Mouse (Mus musculus) limb, embryonic 13.5 days (tissue): Measurements from ENCODE around the gene Plekhg3. TPM values are rescaled to one million over a fixed set of nuclear protein-coding genes. Genes with fewer than 3 reads are reported as not detected.
A peak's percentile ranks its signal among the peaks of the same experiment; 100 is the strongest.

Source experiments
- ATAC-seq: fragments of 200-750 bp; cut with Nextera tagmentation; 2 replicates; pipeline ENCODE4 v1.8.0; 2017; ENCODE audit warnings: low read depth, moderate number of reproducible peaks, moderate TSS enrichment; ENCODE audit not compliant: low FRiP score
- H3K27ac ChIP-seq: fragments of 300-500 bp; sonication (generic); 2 replicates; pipeline ENCODE4 v1.5.1; 2015; ENCODE audit warnings: inconsistent platforms, mild to moderate bottlenecking, moderate library complexity
- H3K27me3 ChIP-seq: fragments of 300-500 bp; sonication (generic); 2 replicates; pipeline ENCODE4 v1.6.1; 2015; ENCODE audit warnings: mild to moderate bottlenecking, inconsistent platforms
- H3K36me3 ChIP-seq: fragments of 300-500 bp; sonication (generic); 2 replicates; pipeline ENCODE4 v1.6.1; 2015; ENCODE audit warnings: inconsistent platforms, mild to moderate bottlenecking, moderate library complexity
- H3K4me1 ChIP-seq: fragments of 300-500 bp; sonication (generic); 2 replicates; pipeline ENCODE4 v1.6.1; 2015; ENCODE audit warnings: inconsistent platforms
- H3K4me2 ChIP-seq: fragments of 300-500 bp; sonication (generic); replicated peaks from 2 replicates; pipeline ENCODE4 v1.6.1; 2015; ENCODE audit warnings: inconsistent platforms, mild to moderate bottlenecking, moderate library complexity
- H3K4me3 ChIP-seq: fragments of 300-500 bp; sonication (generic); 2 replicates; pipeline ENCODE4 v1.5.1; 2015; ENCODE audit warnings: moderate library complexity, mild to moderate bottlenecking, inconsistent platforms
- H3K9ac ChIP-seq: fragments of 300-500 bp; sonication (generic); 2 replicates; pipeline ENCODE4 v1.6.1; 2015; ENCODE audit warnings: mild to moderate bottlenecking, inconsistent platforms
- H3K9me3 ChIP-seq: fragments of 300-500 bp; sonication (generic); 2 replicates; pipeline ENCODE4 v1.6.1; 2016; ENCODE audit warnings: inconsistent platforms
- WGBS: fragments of 180-500 bp; shearing (Covaris S2); methylation state at CpG from one replicate; pipeline ENCODE4 v1.1.7; 2015; 5-methylcytosine and 5-hydroxymethylcytosine counted together
- polyA plus RNA-seq: library from polyadenylated mRNA; unstranded; fragments of >200 nt; fragmentation: Nextera tagmentation; extraction: Ambion mirVana; gene quantifications from 2 replicates; pipeline ENCODE4 v1.2.1, GENCODE M21; 2015

The Plekhg3 gene
- polyA plus RNA-seq, 1 experiment from 2014 or later: 7.2 TPM

GRCm38 (mm10) chr12:76502981-76503380, 27.7 kb upstream of the Plekhg3 start:
- H3K4me3 ChIP-seq: no peak overlapping the region
- H3K9me3 ChIP-seq: no peaks in the 10 kb centered on the region
- no peaks in the 10 kb centered on the region for H3K27me3 ChIP-seq
- WGBS: 40% methylated on average over 5 of the region's 5 CpGs
- no peak overlapping the region for H3K4me2 ChIP-seq
- peak; percentile 41 for ATAC-seq
- H3K9ac ChIP-seq: no peak overlapping the region
- H3K27ac ChIP-seq: no peak overlapping the region
- peaks cover 23% of the 10 kb centered on the region for H3K4me1 ChIP-seq
- H3K36me3 ChIP-seq: no peaks in the 10 kb centered on the region

GRCm38 (mm10) chr12:76506522-76506921, 24.2 kb upstream of the Plekhg3 start:
- peak; percentile 73; the same call in 1 of the 2 replicates for ATAC-seq
- Histone ChIP-seq H3K4me2 (no peak overlapping the region), H3K9me3 (no peaks in the 10 kb centered on the region), H3K36me3 (no peaks in the 10 kb centered on the region), H3K9ac (no peak overlapping the region), H3K4me1 (peaks cover 34% of the 10 kb centered on the region), H3K27ac (peak overlapping the region; percentile 58; the same call in 1 of the 2 replicates), H3K4me3 (no peak overlapping the region), H3K27me3 (no peaks in the 10 kb centered on the region)
- 53% methylated on average over 2 of the region's 2 CpGs for WGBS

- H3K9ac ChIP-seq: 0 out of 2 replicates have a peak overlapping the region, but pooled peaks have one; percentile 19
- H3K9me3 ChIP-seq: no peaks in the 10 kb centered on the region
- H3K4me3 ChIP-seq: no peak overlapping the region
- H3K36me3 ChIP-seq: no peaks in the 10 kb centered on the region
- H3K27me3 ChIP-seq: no peaks in the 10 kb centered on the region
- H3K4me1 ChIP-seq: peaks cover 34% of the 10 kb centered on the region
- H3K4me2 ChIP-seq: no peak overlapping the region
- ATAC-seq: no peak
- H3K27ac ChIP-seq: no peak overlapping the region
- 54% methylated on average over 5 of the region's 5 CpGs for WGBS
These were observed 22.9 kb upstream of the Plekhg3 start for GRCm38 (mm10) chr12:76507791-76508190.

DNA sequence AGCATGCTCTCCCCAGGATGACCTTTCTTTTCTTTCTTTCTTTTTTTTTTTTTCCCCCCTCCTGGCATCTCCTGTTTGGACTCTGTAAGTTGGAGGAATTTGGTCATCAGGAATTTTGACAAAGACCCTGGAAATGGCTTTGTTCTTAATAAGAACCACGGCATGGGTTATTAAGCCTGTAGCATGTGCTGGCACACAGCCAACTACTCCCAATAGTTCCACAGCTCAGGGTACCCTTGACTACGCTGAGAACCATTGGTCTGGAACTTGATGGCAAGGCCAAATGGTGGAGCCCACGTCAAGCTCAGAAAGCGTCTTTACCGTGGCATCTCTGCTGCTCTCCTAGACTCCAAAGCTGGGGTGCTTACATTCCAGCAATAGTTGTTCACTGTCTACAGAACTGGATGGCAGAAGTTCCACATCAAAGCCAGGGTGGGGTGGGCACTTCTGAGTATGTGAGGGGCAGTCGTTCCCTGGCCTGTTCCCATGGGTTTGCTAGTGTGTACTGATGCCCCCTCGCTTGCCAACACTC, 21.7 kb upstream of the Plekhg3 start:
- H3K9me3 ChIP-seq: no peaks in the 10 kb centered on the region
- H3K4me3 ChIP-seq: no peak overlapping the region
- H3K27me3 ChIP-seq: no peaks in the 10 kb centered on the region
- H3K36me3 ChIP-seq: no peaks in the 10 kb centered on the region
- H3K9ac ChIP-seq: no peak overlapping the region
- no peak for ATAC-seq
- no peak overlapping the region for H3K4me2 ChIP-seq
- peaks cover 29% of the 10 kb centered on the region for H3K4me1 ChIP-seq
- WGBS: 64% methylated on average over 7 of the region's 7 CpGs
- H3K27ac ChIP-seq: no peak overlapping the region

DNA sequence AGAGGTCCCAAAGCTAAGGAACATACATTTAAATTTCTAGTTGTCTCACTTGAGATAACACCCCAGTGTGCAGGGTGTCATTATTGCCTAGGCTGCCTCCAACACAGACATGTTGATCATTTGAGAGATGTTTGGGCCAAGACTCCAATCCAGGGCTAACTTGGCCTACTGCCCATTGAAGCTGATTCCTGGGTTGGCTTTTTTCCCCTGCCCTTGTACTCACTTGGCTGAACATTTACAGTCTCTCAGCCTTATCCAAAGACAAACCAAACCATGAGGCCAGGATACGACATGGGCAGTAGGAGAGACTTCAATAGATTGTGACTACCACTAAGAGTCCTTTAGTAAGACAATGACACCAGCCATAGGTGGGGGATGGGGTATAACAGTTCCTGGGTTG, 18.0 kb upstream of the Plekhg3 start:
- no peaks in the 10 kb centered on the region for H3K9me3 ChIP-seq
- no peak overlapping the region for H3K27ac ChIP-seq
- H3K27me3 ChIP-seq: no peaks in the 10 kb centered on the region
- no peak for ATAC-seq
- H3K4me2 ChIP-seq: no peak overlapping the region
- no peak overlapping the region for H3K4me3 ChIP-seq
- no peak overlapping the region for H3K9ac ChIP-seq
- no peaks in the 10 kb centered on the region for H3K36me3 ChIP-seq
- WGBS: 61% methylated on average over 1 of the region's 1 CpGs
- peaks cover 14% of the 10 kb centered on the region for H3K4me1 ChIP-seq

DNA sequence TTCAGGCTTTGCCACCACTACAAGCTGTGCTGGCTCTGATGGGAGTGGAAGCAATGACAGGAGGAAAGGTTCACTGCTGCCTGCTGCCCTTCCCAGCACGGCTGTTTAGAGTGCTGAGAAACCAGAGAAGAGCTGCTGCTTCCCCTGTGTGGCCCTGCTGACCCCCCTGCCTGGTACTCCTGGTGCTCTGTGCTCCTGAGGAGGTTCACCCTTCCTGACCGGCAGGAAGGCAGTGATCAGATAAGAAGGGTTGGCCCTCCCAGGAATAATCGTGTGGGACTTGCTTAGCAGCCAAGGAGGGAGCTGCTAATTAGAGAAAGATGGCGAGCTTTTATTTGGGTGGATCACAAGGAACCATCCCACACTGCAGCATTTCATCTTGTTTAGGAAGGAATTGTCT, 15.8 kb upstream of the Plekhg3 start:
- Histone ChIP-seq H3K27ac (no peak overlapping the region), H3K4me1 (no peaks in the 10 kb centered on the region), H3K36me3 (no peaks in the 10 kb centered on the region), H3K4me2 (no peak overlapping the region), H3K9me3 (no peaks in the 10 kb centered on the region), H3K27me3 (no peaks in the 10 kb centered on the region), H3K4me3 (no peak overlapping the region), H3K9ac (no peak overlapping the region)
- 18% methylated on average over 4 of the region's 4 CpGs for WGBS
- no peak for ATAC-seq

DNA sequence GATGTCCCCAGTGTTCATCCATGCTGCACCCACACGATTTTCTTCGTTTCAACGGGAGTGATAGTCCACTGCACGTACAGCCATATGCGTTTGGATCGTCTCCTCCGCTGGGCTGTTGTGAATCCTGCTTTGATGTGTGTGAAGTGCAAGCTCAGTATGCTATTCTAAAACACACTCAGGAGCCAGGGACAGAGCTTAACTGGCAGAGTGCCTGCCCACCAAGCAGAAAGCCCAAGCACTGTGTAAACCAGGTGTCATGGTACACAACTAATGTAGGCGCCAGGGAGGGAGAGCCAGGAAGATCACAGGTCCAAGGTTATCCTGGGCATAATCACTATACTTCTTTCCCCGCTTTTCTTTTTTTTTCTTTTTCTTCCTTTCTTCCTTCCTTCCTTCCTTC, 12.7 kb upstream of the Plekhg3 start:
- Histone ChIP-seq H3K27ac (no peak overlapping the region), H3K9me3 (no peaks in the 10 kb centered on the region), H3K36me3 (no peaks in the 10 kb centered on the region), H3K4me3 (no peak overlapping the region), H3K4me1 (peaks cover 8% of the 10 kb centered on the region; the same call in 1 of the 2 replicates), H3K4me2 (no peak overlapping the region), H3K27me3 (no peaks in the 10 kb centered on the region), H3K9ac (no peak overlapping the region)
- WGBS: 90% methylated on average over 9 of the region's 9 CpGs
- ATAC-seq: no peak

DNA sequence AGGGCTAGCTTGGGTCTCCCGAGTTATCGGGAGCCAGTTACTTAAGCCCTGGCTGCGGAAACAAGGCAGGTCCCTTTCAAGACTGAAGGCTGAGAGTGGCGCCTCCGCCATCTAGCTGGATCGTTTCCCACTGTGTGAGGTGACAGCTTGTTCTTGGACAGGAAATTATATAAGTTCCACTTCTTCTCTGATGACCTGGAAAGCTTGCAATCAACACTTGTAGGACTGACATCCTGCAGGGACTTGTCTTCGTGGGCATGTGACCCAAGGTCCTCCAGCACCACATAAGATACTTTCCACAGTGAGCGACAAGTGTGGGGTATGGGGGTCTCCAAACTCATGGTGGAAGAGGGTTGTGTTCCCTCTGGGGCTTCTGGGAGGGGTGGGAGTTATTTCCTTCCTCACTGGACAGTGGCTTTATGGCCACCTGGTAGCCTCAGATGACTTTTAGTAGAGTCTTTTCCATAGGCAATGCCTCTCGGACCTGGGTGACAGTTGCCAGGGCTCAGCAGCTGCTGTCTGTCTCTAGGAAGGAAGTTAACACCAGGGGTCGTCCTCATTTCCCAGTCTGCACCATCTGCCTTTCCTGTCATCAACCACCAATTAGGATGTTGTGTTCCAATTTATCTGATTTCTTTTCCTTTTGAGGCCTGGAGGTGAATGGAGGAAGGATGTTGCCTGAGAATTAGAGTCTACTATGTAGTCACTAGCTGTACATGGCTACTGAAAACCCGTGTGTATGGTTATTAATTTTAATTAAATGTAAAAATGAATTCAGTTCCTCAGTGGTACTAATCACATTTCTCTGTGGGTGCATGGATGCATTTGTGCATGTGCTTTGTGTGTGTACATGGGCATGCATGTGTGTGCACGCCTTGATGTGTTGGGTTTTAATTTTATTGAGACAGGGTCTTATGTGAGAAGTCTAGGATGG, 11.5 kb upstream of the Plekhg3 start:
- peaks cover 8% of the 10 kb centered on the region; the same call in 1 of the 2 replicates for H3K4me1 ChIP-seq
- no peaks in the 10 kb centered on the region for H3K36me3 ChIP-seq
- H3K4me3 ChIP-seq: no peak overlapping the region
- H3K27ac ChIP-seq: no peak overlapping the region
- H3K27me3 ChIP-seq: no peaks in the 10 kb centered on the region
- no peak for ATAC-seq
- H3K4me2 ChIP-seq: no peak overlapping the region
- no peaks in the 10 kb centered on the region for H3K9me3 ChIP-seq
- 79% methylated on average over 12 of the region's 12 CpGs for WGBS
- H3K9ac ChIP-seq: no peak overlapping the region

- Histone ChIP-seq H3K9ac (no peak overlapping the region), H3K27me3 (no peaks in the 10 kb centered on the region), H3K4me1 (peaks cover 11% of the 10 kb centered on the region; the same call in 1 of the 2 replicates), H3K4me2 (no peak overlapping the region), H3K4me3 (no peak overlapping the region), H3K9me3 (no peaks in the 10 kb centered on the region), H3K27ac (no peak overlapping the region), H3K36me3 (no peaks in the 10 kb centered on the region)
- no peak for ATAC-seq
- 71% methylated on average over 5 of the region's 5 CpGs for WGBS
These were observed 7.0 kb upstream of the Plekhg3 start for GRCm38 (mm10) chr12:76523654-76524053.

DNA sequence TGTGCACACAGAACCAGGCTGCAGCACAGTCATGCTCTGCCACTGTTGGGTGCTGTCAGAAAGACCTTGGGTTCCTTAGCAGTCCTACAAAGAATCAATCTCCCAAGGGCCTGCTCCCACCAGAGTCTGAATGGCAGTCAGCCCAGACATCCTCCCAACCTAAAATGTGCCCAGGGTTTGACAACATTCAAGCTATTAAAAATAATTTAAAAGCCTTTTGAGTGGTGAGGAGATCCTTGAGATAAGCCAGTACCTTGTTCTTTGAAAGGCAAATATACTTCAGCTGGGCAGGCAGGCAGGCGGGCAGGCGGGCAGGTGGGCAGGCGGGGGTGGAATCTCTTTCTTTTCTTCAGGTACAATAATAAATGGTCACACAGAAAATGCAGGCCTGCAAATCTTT, 5.8 kb upstream of the Plekhg3 start:
- no peak overlapping the region for H3K9ac ChIP-seq
- no peak overlapping the region for H3K4me2 ChIP-seq
- no peaks in the 10 kb centered on the region for H3K36me3 ChIP-seq
- H3K27ac ChIP-seq: no peak overlapping the region
- no peaks in the 10 kb centered on the region for H3K27me3 ChIP-seq
- H3K4me1 ChIP-seq: peaks cover 11% of the 10 kb centered on the region; the same call in 1 of the 2 replicates
- ATAC-seq: no peak
- no peak overlapping the region for H3K4me3 ChIP-seq
- H3K9me3 ChIP-seq: no peaks in the 10 kb centered on the region
- WGBS: 89% methylated on average over 3 of the region's 3 CpGs

- H3K4me3 ChIP-seq: no peak overlapping the region
- no peaks in the 10 kb centered on the region for H3K9me3 ChIP-seq
- H3K4me1 ChIP-seq: peaks cover 14% of the 10 kb centered on the region
- peaks cover 17% of the 10 kb centered on the region for H3K27me3 ChIP-seq
- no peaks in the 10 kb centered on the region for H3K36me3 ChIP-seq
- H3K9ac ChIP-seq: no peak overlapping the region
- no peak overlapping the region for H3K27ac ChIP-seq
- 70% methylated on average over 9 of the region's 9 CpGs for WGBS
- no peak overlapping the region for H3K4me2 ChIP-seq
- ATAC-seq: no peak
These were observed 3.3 kb upstream of the Plekhg3 start for GRCm38 (mm10) chr12:76527245-76527881.

DNA sequence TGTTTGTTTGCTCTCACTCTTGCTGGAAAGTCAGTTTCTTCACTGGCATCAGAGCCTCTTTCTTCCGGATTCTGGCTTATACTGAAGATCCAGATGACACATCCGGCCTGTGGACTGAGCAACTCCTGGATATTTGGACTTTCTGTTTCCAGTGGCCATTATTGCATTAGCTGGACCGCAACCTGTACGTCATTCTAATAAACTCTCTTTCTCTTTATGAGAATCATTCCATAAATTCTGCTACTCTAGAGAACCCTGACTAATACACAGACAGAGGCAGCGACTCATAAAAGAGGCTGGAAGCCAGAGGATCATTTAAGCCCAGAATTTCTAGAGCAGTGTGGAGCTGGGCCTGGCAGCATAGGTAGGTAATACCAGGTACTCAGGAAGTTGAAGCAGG, 1.9 kb upstream of the Plekhg3 start:
- Histone ChIP-seq H3K27ac (no peak overlapping the region), H3K4me2 (no peak overlapping the region), H3K27me3 (peaks cover 21% of the 10 kb centered on the region), H3K4me3 (no peak overlapping the region), H3K4me1 (peaks cover 21% of the 10 kb centered on the region), H3K36me3 (no peaks in the 10 kb centered on the region), H3K9ac (no peak overlapping the region), H3K9me3 (no peaks in the 10 kb centered on the region)
- WGBS: 66% methylated on average over 5 of the region's 5 CpGs
- ATAC-seq: no peak
